Mouse (Mus musculus) thymus, adult 2 months (tissue): ENCODE measurements around the gene Prss53. TPM values are rescaled to one million over a fixed set of nuclear protein-coding genes. Genes with fewer than 3 reads are reported as not detected.

ENCODE experiments used
- DNase-seq: peaks from one replicate; pipeline ENCODE4 v3.0.0; 2021
- H3K27ac ChIP-seq: fragments of 200-500 bp; 2 replicates; pipeline ENCODE4 v1.5.1; 2012; ENCODE audit warnings: low read length, control low read depth; ENCODE audit not compliant: control insufficient read depth, insufficient read depth
- H3K27me3 ChIP-seq: fragments of 200-500 bp; 2 replicates; pipeline ENCODE4 v1.6.1; 2012; ENCODE audit warnings: mild to moderate bottlenecking, low read length, moderate library complexity, mixed read lengths; ENCODE audit not compliant: control insufficient read depth, insufficient read depth
- H3K36me3 ChIP-seq: fragments of 200-500 bp; 2 replicates; pipeline ENCODE4 v1.6.1; 2012; ENCODE audit warnings: mild to moderate bottlenecking, low read length, moderate library complexity; ENCODE audit not compliant: control insufficient read depth, insufficient read depth
- H3K4me1 ChIP-seq: fragments of 200-500 bp; replicated peaks from 2 replicates; pipeline ENCODE4 v1.6.1; 2012; ENCODE audit warnings: low read length; ENCODE audit not compliant: control insufficient read depth, insufficient read depth
- H3K4me3 ChIP-seq: fragments of 200-500 bp; 2 replicates; pipeline ENCODE4 v1.5.1; 2012; ENCODE audit warnings: mild to moderate bottlenecking, low read length, control low read depth, moderate library complexity; ENCODE audit not compliant: control insufficient read depth, insufficient read depth
- CTCF ChIP-seq: fragments of 200-500 bp; IDR thresholded peaks from 2 replicates; pipeline ENCODE4 v1.5.1; 2012; ENCODE audit warnings: mild to moderate bottlenecking, control low read depth, low read length, moderate library complexity, borderline replicate concordance; ENCODE audit not compliant: control insufficient read depth, poor library complexity, insufficient read depth; ENCODE audit errors: extremely low read depth
- POLR2A ChIP-seq: fragments of 200-500 bp; IDR thresholded peaks from 2 replicates; pipeline ENCODE4 v1.6.1; 2012; ENCODE audit warnings: mild to moderate bottlenecking, low read length, control low read depth, moderate library complexity; ENCODE audit not compliant: control insufficient read depth, poor library complexity, insufficient read depth; ENCODE audit errors: extremely low read depth
- WGBS: fragments of 180-500 bp; shearing (Covaris S2); methylation state at CpG from one replicate; pipeline ENCODE4 v1.1.7; 2018; 5-methylcytosine and 5-hydroxymethylcytosine counted together
- polyA plus RNA-seq: library from polyadenylated mRNA; depleted of rRNA; stranded (reverse); fragments of >200 nt; gene quantifications from 2 replicates; pipeline ENCODE4 v1.2.3, GENCODE M21; 2012

The Prss53 gene
- polyA plus RNA-seq, 1 experiment, result 2.5 TPM

- DNase-seq, result no peak
- no peaks in the 10 kb centered on the region for H3K27me3 ChIP-seq
- H3K4me1 ChIP-seq, result peaks cover 14% of the 10 kb centered on the region
- H3K36me3 ChIP-seq, result 0 out of 2 replicates have a peak, but pooled peaks cover under 1% of the 10 kb centered on the region
- no peak overlapping the region for H3K4me3 ChIP-seq
- no peak overlapping the region for H3K27ac ChIP-seq
- 60% methylated on average over 13 of the region's 13 CpGs for WGBS
- no peak for TF ChIP-seq POLR2A
- no peak for TF ChIP-seq CTCF
Observed at GRCm38 (mm10) chr7:127931351-127932135, 40.8 kb upstream of the Prss53 start.

GRCm38 (mm10) chr7:127930636-127931035 lies 39.9 kb upstream of the Prss53 start:
- H3K27ac ChIP-seq, result no peak overlapping the region
- no peak for DNase-seq
- WGBS, result 75% methylated on average over 5 of the region's 5 CpGs
- no peak overlapping the region for H3K4me3 ChIP-seq
- H3K27me3 ChIP-seq, result no peaks in the 10 kb centered on the region
- H3K36me3 ChIP-seq, result peaks cover 8% of the 10 kb centered on the region; the same call in 1 of the 2 replicates
- TF ChIP-seq POLR2A (no peak), CTCF (no peak)
- H3K4me1 ChIP-seq, result peaks cover 7% of the 10 kb centered on the region; the same call in 1 of the 2 replicates

GRCm38 (mm10) chr7:127929923-127930322 lies 39.2 kb upstream of the Prss53 start, which contains the start of gene Prss8:
TSS of gene Prss8 (minus strand) at chr7:127930104.
- no peaks in the 10 kb centered on the region for H3K27me3 ChIP-seq
- DNase-seq, result no peak
- peaks cover 7% of the 10 kb centered on the region; the same call in 1 of the 2 replicates for H3K4me1 ChIP-seq
- TF ChIP-seq POLR2A (no peak), CTCF (no peak)
- no peak within 1 kb of the TSS for H3K4me3 ChIP-seq
- peaks cover 14% of the 10 kb centered on the region for H3K36me3 ChIP-seq
- H3K27ac ChIP-seq, result no peak within 1 kb of the TSS
- 83% methylated on average over 6 of the region's 6 CpGs for WGBS

- Histone ChIP-seq H3K4me3 (no peak overlapping the region), H3K36me3 (peaks cover 18% of the 10 kb centered on the region), H3K4me1 (peaks cover 4% of the 10 kb centered on the region; the same call in 1 of the 2 replicates), H3K27me3 (no peaks in the 10 kb centered on the region), H3K27ac (no peak overlapping the region)
- WGBS, result 89% methylated on average over 5 of the region's 5 CpGs
- TF ChIP-seq CTCF (no peak), POLR2A (no peak)
- DNase-seq, result no peak
Observed at GRCm38 (mm10) chr7:127928596-127928995, 37.8 kb upstream of the Prss53 start.

- Histone ChIP-seq H3K27ac (no peak overlapping the region), H3K27me3 (no peaks in the 10 kb centered on the region), H3K36me3 (peaks cover 18% of the 10 kb centered on the region), H3K4me3 (no peak overlapping the region), H3K4me1 (peaks cover 4% of the 10 kb centered on the region; the same call in 1 of the 2 replicates)
- WGBS, result 95% methylated on average over 11 of the region's 11 CpGs
- no peak for DNase-seq
- TF ChIP-seq POLR2A, result no peak
- TF ChIP-seq CTCF, result no peak
Observed at GRCm38 (mm10) chr7:127927726-127928125, 37.0 kb upstream of the Prss53 start.

- H3K4me3 ChIP-seq, result no peak overlapping the region
- no peak for DNase-seq
- peaks cover 18% of the 10 kb centered on the region for H3K36me3 ChIP-seq
- no peak overlapping the region for H3K27ac ChIP-seq
- no peaks in the 10 kb centered on the region for H3K27me3 ChIP-seq
- WGBS, result 97% methylated on average over 11 of the region's 11 CpGs
- TF ChIP-seq CTCF (no peak), POLR2A (no peak)
- H3K4me1 ChIP-seq, result peaks cover 7% of the 10 kb centered on the region; the same call in 1 of the 2 replicates
Observed at GRCm38 (mm10) chr7:127926846-127927245, 36.1 kb upstream of the Prss53 start.

GRCm38 (mm10) chr7:127926066-127926465 lies 35.3 kb upstream of the Prss53 start:
- Histone ChIP-seq H3K4me3 (no peak overlapping the region), H3K36me3 (peaks cover 18% of the 10 kb centered on the region), H3K4me1 (0 out of 2 replicates have a peak, but pooled peaks cover 3% of the 10 kb centered on the region), H3K27me3 (no peaks in the 10 kb centered on the region), H3K27ac (no peak overlapping the region)
- 97% methylated on average over 8 of the region's 8 CpGs for WGBS
- TF ChIP-seq POLR2A (no peak), CTCF (no peak)
- no peak for DNase-seq
